Mouse (Mus musculus): ENCODE data around the gene G6pc. TPM values are rescaled to one million over a fixed set of nuclear protein-coding genes. Genes with fewer than 3 reads are reported as not detected.
"Not testable (repeated sequence)": the region's sequence is repeated elsewhere in the genome, so short reads cannot be mapped to it uniquely, and the experiment has no call there.

Gene G6pc
- polyA plus RNA-seq, 1 experiment from 2014 or later: not detected

GRCm38 (mm10) chr11:101360651-101361113, 6.7 kb upstream of the G6pc start:
- DNase-seq (ENCODE audit: low spot score): no peak
- no peaks in the 10 kb centered on the region for H3K9me3 ChIP-seq
- 47% methylated on average over 3 of the region's 3 CpGs for WGBS
- H3K27me3 ChIP-seq (replicated peaks; ENCODE audit: low read depth, poor library complexity, severe bottlenecking): no peaks in the 10 kb centered on the region; the same call in 1 of the 2 replicates
- no peak overlapping the region for H3K27ac ChIP-seq (replicated peaks)
- H3K4me1 ChIP-seq: peaks cover 12% of the 10 kb centered on the region; the same call in 1 of the 2 replicates
- H3K4me3 ChIP-seq: no peak overlapping the region
- H3K36me3 ChIP-seq (replicated peaks): no peaks in the 10 kb centered on the region

- peaks cover 12% of the 10 kb centered on the region; the same call in 1 of the 2 replicates for H3K4me1 ChIP-seq
- 86% methylated on average over 5 of the region's 5 CpGs for WGBS
- no peak for DNase-seq (ENCODE audit: low spot score)
- H3K27me3 ChIP-seq (replicated peaks; ENCODE audit: low read depth, poor library complexity, severe bottlenecking): no peaks in the 10 kb centered on the region; the same call in 1 of the 2 replicates
- H3K9me3 ChIP-seq: no peaks in the 10 kb centered on the region
- H3K27ac ChIP-seq (replicated peaks): no peak overlapping the region
- H3K36me3 ChIP-seq (replicated peaks): no peaks in the 10 kb centered on the region
- H3K4me3 ChIP-seq: no peak overlapping the region
Observed at GRCm38 (mm10) chr11:101364531-101364931, 2.8 kb upstream of the G6pc start.

GRCm38 (mm10) chr11:101370141-101370540, 2.8 kb downstream of the G6pc start:
- WGBS: 78% methylated on average over 5 of the region's 5 CpGs

DNA sequence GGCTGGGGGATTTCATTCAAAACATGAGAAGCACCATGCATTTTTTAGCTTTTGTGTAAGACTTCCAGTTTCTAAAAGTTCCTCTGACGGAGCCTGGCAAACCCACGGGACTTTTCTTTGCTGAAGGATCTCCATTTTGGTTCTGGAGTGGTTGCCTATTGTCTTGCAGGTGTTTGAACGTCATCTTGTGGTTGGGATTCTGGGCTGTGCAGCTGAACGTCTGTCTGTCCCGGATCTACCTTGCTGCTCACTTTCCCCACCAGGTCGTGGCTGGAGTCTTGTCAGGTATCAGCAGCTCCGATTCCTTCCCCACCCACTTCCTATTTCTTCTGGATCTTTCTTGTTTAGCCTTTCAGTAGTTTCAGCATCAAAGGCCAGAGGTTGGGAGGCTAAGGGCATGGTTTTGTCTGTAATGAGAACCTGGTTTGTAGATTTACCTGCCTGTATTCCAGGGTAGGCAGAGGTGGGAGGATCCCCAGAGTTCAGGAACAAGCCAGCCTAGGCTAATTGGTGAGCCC, 7.1 kb downstream of the G6pc start:
- 76% methylated on average over 7 of the region's 7 CpGs for WGBS
- H3K4me1 ChIP-seq: no peaks in the 10 kb centered on the region
- no peak overlapping the region for H3K27ac ChIP-seq (replicated peaks)
- no peaks in the 10 kb centered on the region for H3K36me3 ChIP-seq (replicated peaks)
- H3K9me3 ChIP-seq: no peaks in the 10 kb centered on the region
- H3K4me3 ChIP-seq: no peak overlapping the region
- H3K27me3 ChIP-seq (replicated peaks; ENCODE audit: low read depth, poor library complexity, severe bottlenecking): no peaks in the 10 kb centered on the region
- no peak for DNase-seq (ENCODE audit: low spot score)

More at GRCm38 (mm10) chr11:101370141-101370540, 2.8 kb downstream of the G6pc start:
- no peak for DNase-seq (ENCODE audit: low spot score)
- H3K4me1 ChIP-seq: no peaks in the 10 kb centered on the region
- H3K4me3 ChIP-seq: no peak overlapping the region
- H3K27ac ChIP-seq (replicated peaks): no peak overlapping the region
- H3K27me3 ChIP-seq (replicated peaks; ENCODE audit: low read depth, poor library complexity, severe bottlenecking): no peaks in the 10 kb centered on the region
- no peaks in the 10 kb centered on the region for H3K36me3 ChIP-seq (replicated peaks)
- no peaks in the 10 kb centered on the region for H3K9me3 ChIP-seq

- not testable (repeated sequence) for H3K4me1 ChIP-seq; H3K27ac ChIP-seq (replicated peaks); H3K9me3 ChIP-seq; H3K4me3 ChIP-seq; H3K27me3 ChIP-seq (replicated peaks; ENCODE audit: low read depth, poor library complexity, severe bottlenecking); DNase-seq (ENCODE audit: low spot score); H3K36me3 ChIP-seq (replicated peaks)
- WGBS: 93% methylated on average over 8 of the region's 8 CpGs
Observed at GRCm38 (mm10) chr11:101378196-101378595, 10.8 kb downstream of the G6pc start.

GRCm38 (mm10) chr11:101378926-101379325, 11.6 kb downstream of the G6pc start:
- Histone ChIP-seq H3K36me3 (replicated peaks) (no peaks in the 10 kb centered on the region), H3K9me3 (no peaks in the 10 kb centered on the region), H3K4me3 (no peak overlapping the region), H3K27me3 (replicated peaks; ENCODE audit: low read depth, poor library complexity, severe bottlenecking) (no peaks in the 10 kb centered on the region), H3K27ac (replicated peaks) (no peak overlapping the region), H3K4me1 (0 out of 2 replicates have a peak, but pooled peaks cover 3% of the 10 kb centered on the region)
- no peak for DNase-seq (ENCODE audit: low spot score)
- 81% methylated on average over 6 of the region's 6 CpGs for WGBS

GRCm38 (mm10) chr11:101381817-101382216, 14.5 kb downstream of the G6pc start:
- Histone ChIP-seq H3K27me3 (replicated peaks; ENCODE audit: low read depth, poor library complexity, severe bottlenecking) (no peaks in the 10 kb centered on the region), H3K4me1 (0 out of 2 replicates have a peak, but pooled peaks cover 3% of the 10 kb centered on the region), H3K4me3 (no peak overlapping the region), H3K36me3 (replicated peaks) (no peaks in the 10 kb centered on the region), H3K27ac (replicated peaks) (no peak overlapping the region), H3K9me3 (no peaks in the 10 kb centered on the region)
- WGBS: 17% methylated on average over 4 of the region's 4 CpGs
- no peak for DNase-seq (ENCODE audit: low spot score)

- WGBS: 8% methylated on average over 8 of the region's 8 CpGs
- H3K27ac ChIP-seq (replicated peaks): no peak overlapping the region
- H3K4me1 ChIP-seq: no peaks in the 10 kb centered on the region
- H3K27me3 ChIP-seq (replicated peaks; ENCODE audit: low read depth, poor library complexity, severe bottlenecking): no peaks in the 10 kb centered on the region
- peak; percentile 81 for DNase-seq (ENCODE audit: low spot score)
- no peak overlapping the region for H3K4me3 ChIP-seq
- no peaks in the 10 kb centered on the region for H3K9me3 ChIP-seq
- H3K36me3 ChIP-seq (replicated peaks): no peaks in the 10 kb centered on the region
Observed at GRCm38 (mm10) chr11:101395110-101395509, 27.7 kb downstream of the G6pc start.

- Histone ChIP-seq H3K4me1 (peaks cover 11% of the 10 kb centered on the region), H3K9me3 (no peaks in the 10 kb centered on the region), H3K4me3 (no peak overlapping the region), H3K27me3 (replicated peaks; ENCODE audit: low read depth, poor library complexity, severe bottlenecking) (no peaks in the 10 kb centered on the region), H3K27ac (replicated peaks) (no peak overlapping the region), H3K36me3 (replicated peaks) (peaks cover 42% of the 10 kb centered on the region)
- DNase-seq (ENCODE audit: low spot score): no peak
- WGBS: 89% methylated on average over 2 of the region's 2 CpGs
Observed at GRCm38 (mm10) chr11:101415306-101415705, 47.9 kb downstream of the G6pc start.

GRCm38 (mm10) chr11:101416433-101417100, 49.2 kb downstream of the G6pc start:
- H3K36me3 ChIP-seq (replicated peaks): peaks cover 30% of the 10 kb centered on the region
- 2% methylated on average over 11 of the region's 11 CpGs for WGBS
- DNase-seq (ENCODE audit: low spot score): no peak

DNA sequence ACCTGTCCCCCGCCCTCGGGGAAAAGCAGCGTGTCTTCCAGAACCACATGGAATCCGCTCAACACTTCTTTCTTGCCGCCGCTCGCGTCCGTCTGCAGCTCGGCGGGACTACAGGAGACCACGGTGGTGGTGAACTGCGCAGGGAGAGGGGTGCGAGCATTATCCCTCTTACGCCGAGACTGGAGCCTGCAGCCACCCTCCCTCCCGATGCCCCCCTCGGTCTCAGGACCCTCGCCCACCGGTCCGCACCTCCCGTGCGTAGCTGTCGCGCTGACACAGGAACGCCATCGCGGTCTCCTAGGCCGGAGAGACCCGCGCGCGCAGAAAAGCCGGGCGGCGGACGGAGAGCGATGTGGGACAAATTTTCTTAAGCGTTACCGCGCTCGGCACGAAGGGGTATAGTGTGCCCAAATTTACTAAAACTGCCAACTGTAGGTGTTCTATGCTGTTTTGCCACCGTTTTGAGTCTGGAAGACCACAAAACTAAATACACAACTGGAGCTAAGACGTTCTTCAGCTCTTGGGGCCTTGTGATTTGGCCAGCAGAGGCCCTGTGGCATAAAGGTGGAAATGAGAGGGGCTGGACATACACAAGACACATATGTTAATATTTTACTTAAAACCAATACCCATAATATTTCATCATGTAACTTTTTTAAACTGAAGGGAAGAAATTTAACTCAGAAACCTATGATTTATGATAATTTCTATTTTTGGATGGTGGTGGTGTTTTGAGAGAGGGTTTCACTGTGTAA, 49.9 kb downstream of the G6pc start, which contains the start of gene Aarsd1:
Aarsd1 (minus strand) TSS at position 515 of the 755 bp plus-strand sequence.
- Histone ChIP-seq H3K27ac (replicated peaks) (peak within 1 kb of the TSS; percentile 95), H3K36me3 (replicated peaks) (peaks cover 23% of the 10 kb centered on the region), H3K4me1 (peaks cover 11% of the 10 kb centered on the region), H3K9me3 (no peaks in the 10 kb centered on the region), H3K4me3 (peak within 1 kb of the TSS; percentile 76), H3K27me3 (replicated peaks; ENCODE audit: low read depth, poor library complexity, severe bottlenecking) (no peaks in the 10 kb centered on the region)
- under 1% methylated on average over 45 of the region's 45 CpGs for WGBS
- peak; percentile 91 for DNase-seq (ENCODE audit: low spot score)

More at GRCm38 (mm10) chr11:101416433-101417100, 49.2 kb downstream of the G6pc start:
- Histone ChIP-seq H3K4me1 (peaks cover 11% of the 10 kb centered on the region), H3K27me3 (replicated peaks; ENCODE audit: low read depth, poor library complexity, severe bottlenecking) (no peaks in the 10 kb centered on the region), H3K27ac (replicated peaks) (peak overlapping the region; percentile 95), H3K9me3 (no peaks in the 10 kb centered on the region), H3K4me3 (peak overlapping the region; percentile 76)

DNA sequence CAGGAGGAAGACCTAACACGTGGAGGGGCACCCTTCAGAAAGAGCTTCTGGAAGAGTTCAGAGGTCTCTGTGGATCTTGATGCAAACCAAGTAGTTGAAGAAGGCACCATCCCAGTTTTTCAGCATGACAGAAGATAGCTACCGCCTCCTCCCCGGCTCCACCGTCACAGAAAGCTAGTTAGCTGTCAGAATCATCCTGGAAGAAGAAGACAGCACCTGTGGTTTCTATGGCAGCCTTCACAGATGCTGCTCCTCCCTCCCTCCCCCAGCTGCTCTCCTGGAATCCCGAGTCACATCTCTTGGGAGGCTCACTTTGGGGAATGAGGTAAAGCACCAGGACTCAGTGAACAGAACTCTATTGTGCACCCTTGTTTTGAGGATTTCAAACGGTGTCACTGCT, 51.6 kb downstream of the G6pc start:
- Histone ChIP-seq H3K27ac (replicated peaks) (no peak overlapping the region), H3K4me1 (peaks cover 16% of the 10 kb centered on the region), H3K36me3 (replicated peaks) (peaks cover 6% of the 10 kb centered on the region), H3K4me3 (no peak overlapping the region), H3K27me3 (replicated peaks; ENCODE audit: low read depth, poor library complexity, severe bottlenecking) (no peaks in the 10 kb centered on the region), H3K9me3 (no peaks in the 10 kb centered on the region)
- WGBS: 56% methylated on average over 6 of the region's 6 CpGs
- DNase-seq (ENCODE audit: low spot score): no peak

Measured in embryonic facial prominence, embryonic 10.5 days (tissue).